Mouse (Mus musculus): ENCODE measurements around the gene Nav3. TPM values are rescaled to one million over a fixed set of nuclear protein-coding genes. Genes with fewer than 3 reads are reported as not detected.

Nav3 gene
- polyA plus RNA-seq, 1 experiment from 2014 or later, result 10.5 TPM

- no peaks in the 10 kb centered on the region for H3K4me1 ChIP-seq (ENCODE audit: control insufficient read depth, insufficient read depth, low read length)
- WGBS, result 76% methylated on average over 7 of the region's 7 CpGs
- no peak overlapping the region for H3K27ac ChIP-seq (ENCODE audit: low read depth, low read length)
- H3K4me3 ChIP-seq (ENCODE audit: low read depth, low read length), result no peak overlapping the region
- H3K4me2 ChIP-seq (ENCODE audit: low read depth), result no peak overlapping the region
- no peaks in the 10 kb centered on the region for H3K9me3 ChIP-seq (ENCODE audit: control insufficient read depth, low read length)
- H3K27me3 ChIP-seq (ENCODE audit: control insufficient read depth, insufficient read depth, low read length), result no peaks in the 10 kb centered on the region
- DNase-seq (ENCODE audit: low spot score) (no peak), ATAC-seq (ENCODE audit: insufficient read depth, low FRiP score, low TSS enrichment) (no peak)
- no peak overlapping the region for H3K9ac ChIP-seq (ENCODE audit: low read length)
- H3K36me3 ChIP-seq (ENCODE audit: control insufficient read depth, insufficient read depth, low read length), result no peaks in the 10 kb centered on the region
Measured at GRCm38 (mm10) chr10:110192026-110192805, 263.8 kb downstream of the Nav3 start.

GRCm38 (mm10) chr10:110186242-110186641 is 269.8 kb downstream of the Nav3 start:
- no peaks in the 10 kb centered on the region for H3K4me1 ChIP-seq (ENCODE audit: control insufficient read depth, insufficient read depth, low read length)
- no peak for DNase-seq (ENCODE audit: low spot score)
- WGBS, result 77% methylated on average over 1 of the region's 1 CpGs
- no peaks in the 10 kb centered on the region for H3K36me3 ChIP-seq (ENCODE audit: control insufficient read depth, insufficient read depth, low read length)
- no peak overlapping the region for H3K9ac ChIP-seq (ENCODE audit: low read length)
- H3K9me3 ChIP-seq (ENCODE audit: control insufficient read depth, low read length), result no peaks in the 10 kb centered on the region
- no peak for ATAC-seq (ENCODE audit: insufficient read depth, low FRiP score, low TSS enrichment)
- no peaks in the 10 kb centered on the region for H3K27me3 ChIP-seq (ENCODE audit: control insufficient read depth, insufficient read depth, low read length)
- no peak overlapping the region for H3K27ac ChIP-seq (ENCODE audit: low read depth, low read length)
- no peak overlapping the region for H3K4me3 ChIP-seq (ENCODE audit: low read depth, low read length)
- no peak overlapping the region for H3K4me2 ChIP-seq (ENCODE audit: low read depth)

- H3K4me1 ChIP-seq (ENCODE audit: control insufficient read depth, insufficient read depth, low read length), result no peaks in the 10 kb centered on the region
- no peak overlapping the region for H3K4me3 ChIP-seq (ENCODE audit: low read depth, low read length)
- DNase-seq (ENCODE audit: low spot score) (no peak), ATAC-seq (ENCODE audit: insufficient read depth, low FRiP score, low TSS enrichment) (no peak)
- H3K9me3 ChIP-seq (ENCODE audit: control insufficient read depth, low read length), result no peaks in the 10 kb centered on the region
- H3K27ac ChIP-seq (ENCODE audit: low read depth, low read length), result no peak overlapping the region
- WGBS, result 80% methylated on average over 5 of the region's 5 CpGs
- no peaks in the 10 kb centered on the region for H3K27me3 ChIP-seq (ENCODE audit: control insufficient read depth, insufficient read depth, low read length)
- H3K9ac ChIP-seq (ENCODE audit: low read length), result no peak overlapping the region
- H3K4me2 ChIP-seq (ENCODE audit: low read depth), result no peak overlapping the region
- no peaks in the 10 kb centered on the region for H3K36me3 ChIP-seq (ENCODE audit: control insufficient read depth, insufficient read depth, low read length)
Measured at GRCm38 (mm10) chr10:110175874-110176273, 280.1 kb downstream of the Nav3 start.

GRCm38 (mm10) chr10:110169416-110169815 is 286.6 kb downstream of the Nav3 start:
- H3K4me3 ChIP-seq (ENCODE audit: low read depth, low read length), result no peak overlapping the region
- DNase-seq (ENCODE audit: low spot score) (no peak), ATAC-seq (ENCODE audit: insufficient read depth, low FRiP score, low TSS enrichment) (no peak; the same call in 1 of the 2 replicates)
- 85% methylated on average over 6 of the region's 6 CpGs for WGBS
- no peaks in the 10 kb centered on the region for H3K36me3 ChIP-seq (ENCODE audit: control insufficient read depth, insufficient read depth, low read length)
- H3K4me1 ChIP-seq (ENCODE audit: control insufficient read depth, insufficient read depth, low read length), result no peaks in the 10 kb centered on the region
- no peaks in the 10 kb centered on the region for H3K27me3 ChIP-seq (ENCODE audit: control insufficient read depth, insufficient read depth, low read length)
- no peak overlapping the region for H3K9ac ChIP-seq (ENCODE audit: low read length)
- no peak overlapping the region for H3K4me2 ChIP-seq (ENCODE audit: low read depth)
- H3K27ac ChIP-seq (ENCODE audit: low read depth, low read length), result no peak overlapping the region
- H3K9me3 ChIP-seq (ENCODE audit: control insufficient read depth, low read length), result no peaks in the 10 kb centered on the region

GRCm38 (mm10) chr10:110168892-110169291 is 287.1 kb downstream of the Nav3 start:
- H3K9ac ChIP-seq (ENCODE audit: low read length), result no peak overlapping the region
- no peaks in the 10 kb centered on the region for H3K36me3 ChIP-seq (ENCODE audit: control insufficient read depth, insufficient read depth, low read length)
- H3K4me2 ChIP-seq (ENCODE audit: low read depth), result no peak overlapping the region
- ATAC-seq (ENCODE audit: insufficient read depth, low FRiP score, low TSS enrichment) (no peak), DNase-seq (ENCODE audit: low spot score) (no peak)
- no peak overlapping the region for H3K4me3 ChIP-seq (ENCODE audit: low read depth, low read length)
- H3K9me3 ChIP-seq (ENCODE audit: control insufficient read depth, low read length), result no peaks in the 10 kb centered on the region
- H3K27me3 ChIP-seq (ENCODE audit: control insufficient read depth, insufficient read depth, low read length), result no peaks in the 10 kb centered on the region
- no peak overlapping the region for H3K27ac ChIP-seq (ENCODE audit: low read depth, low read length)
- H3K4me1 ChIP-seq (ENCODE audit: control insufficient read depth, insufficient read depth, low read length), result no peaks in the 10 kb centered on the region
- 90% methylated on average over 2 of the region's 2 CpGs for WGBS

GRCm38 (mm10) chr10:110162596-110162995 is 293.4 kb downstream of the Nav3 start:
- no peak overlapping the region for H3K27ac ChIP-seq (ENCODE audit: low read depth, low read length)
- H3K9me3 ChIP-seq (ENCODE audit: control insufficient read depth, low read length), result no peaks in the 10 kb centered on the region
- H3K27me3 ChIP-seq (ENCODE audit: control insufficient read depth, insufficient read depth, low read length), result no peaks in the 10 kb centered on the region
- no peak for ATAC-seq (ENCODE audit: insufficient read depth, low FRiP score, low TSS enrichment)
- H3K4me3 ChIP-seq (ENCODE audit: low read depth, low read length), result no peak overlapping the region
- 0 out of 2 replicates have a peak, but pooled peaks cover 4% of the 10 kb centered on the region for H3K4me1 ChIP-seq (ENCODE audit: control insufficient read depth, insufficient read depth, low read length)
- H3K36me3 ChIP-seq (ENCODE audit: control insufficient read depth, insufficient read depth, low read length), result no peaks in the 10 kb centered on the region
- DNase-seq (ENCODE audit: low spot score), result no peak
- no peak overlapping the region for H3K9ac ChIP-seq (ENCODE audit: low read length)
- no peak overlapping the region for H3K4me2 ChIP-seq (ENCODE audit: low read depth)

- H3K4me2 ChIP-seq (ENCODE audit: low read depth), result no peak overlapping the region
Measured at GRCm38 (mm10) chr10:110160894-110161293, 295.1 kb downstream of the Nav3 start.

GRCm38 (mm10) chr10:110159548-110159947 is 296.5 kb downstream of the Nav3 start:
- no peak for ATAC-seq (ENCODE audit: insufficient read depth, low FRiP score, low TSS enrichment)
- Histone ChIP-seq H3K4me2 (ENCODE audit: low read depth) (no peak overlapping the region), H3K4me1 (ENCODE audit: control insufficient read depth, insufficient read depth, low read length) (0 out of 2 replicates have a peak, but pooled peaks cover 4% of the 10 kb centered on the region), H3K9me3 (ENCODE audit: control insufficient read depth, low read length) (no peaks in the 10 kb centered on the region), H3K27ac (ENCODE audit: low read depth, low read length) (no peak overlapping the region), H3K9ac (ENCODE audit: low read length) (no peak overlapping the region), H3K36me3 (ENCODE audit: control insufficient read depth, insufficient read depth, low read length) (no peaks in the 10 kb centered on the region), H3K4me3 (ENCODE audit: low read depth, low read length) (no peak overlapping the region), H3K27me3 (ENCODE audit: control insufficient read depth, insufficient read depth, low read length) (no peaks in the 10 kb centered on the region)
- DNase-seq (ENCODE audit: low spot score), result no peak
- 38% methylated on average over 1 of the region's 1 CpGs for WGBS

More at GRCm38 (mm10) chr10:110160894-110161293, 295.1 kb downstream of the Nav3 start:
- H3K9me3 ChIP-seq (ENCODE audit: control insufficient read depth, low read length), result no peaks in the 10 kb centered on the region
- ATAC-seq (ENCODE audit: insufficient read depth, low FRiP score, low TSS enrichment), result peak; percentile 65
- H3K27me3 ChIP-seq (ENCODE audit: control insufficient read depth, insufficient read depth, low read length), result no peaks in the 10 kb centered on the region
- WGBS, result 47% methylated on average over 5 of the region's 5 CpGs
- H3K36me3 ChIP-seq (ENCODE audit: control insufficient read depth, insufficient read depth, low read length), result no peaks in the 10 kb centered on the region
- no peak overlapping the region for H3K4me3 ChIP-seq (ENCODE audit: low read depth, low read length)
- 0 out of 2 replicates have a peak, but pooled peaks cover 4% of the 10 kb centered on the region for H3K4me1 ChIP-seq (ENCODE audit: control insufficient read depth, insufficient read depth, low read length)
- DNase-seq (ENCODE audit: low spot score), result no peak
- H3K9ac ChIP-seq (ENCODE audit: low read length), result no peak overlapping the region
- H3K27ac ChIP-seq (ENCODE audit: low read depth, low read length), result 0 out of 2 replicates have a peak overlapping the region, but pooled peaks have one; percentile 14

- Histone ChIP-seq H3K9ac (ENCODE audit: low read length) (no peak overlapping the region), H3K27me3 (ENCODE audit: control insufficient read depth, insufficient read depth, low read length) (no peaks in the 10 kb centered on the region), H3K27ac (ENCODE audit: low read depth, low read length) (no peak overlapping the region), H3K4me1 (ENCODE audit: control insufficient read depth, insufficient read depth, low read length) (0 out of 2 replicates have a peak, but pooled peaks cover 4% of the 10 kb centered on the region), H3K4me2 (ENCODE audit: low read depth) (no peak overlapping the region), H3K4me3 (ENCODE audit: low read depth, low read length) (no peak overlapping the region), H3K36me3 (ENCODE audit: control insufficient read depth, insufficient read depth, low read length) (no peaks in the 10 kb centered on the region), H3K9me3 (ENCODE audit: control insufficient read depth, low read length) (no peaks in the 10 kb centered on the region)
- ATAC-seq (ENCODE audit: insufficient read depth, low FRiP score, low TSS enrichment) (no peak), DNase-seq (ENCODE audit: low spot score) (no peak)
- WGBS, result 58% methylated on average over 3 of the region's 3 CpGs
Measured at GRCm38 (mm10) chr10:110158122-110158521, 297.9 kb downstream of the Nav3 start.

All from neural tube, embryonic 11.5 days (tissue).